Mouse (Mus musculus) lung, postnatal 0 days (tissue): ENCODE measurements around the gene Slc39a13. TPM values are rescaled to one million over a fixed set of nuclear protein-coding genes. Genes with fewer than 3 reads are reported as not detected.
A peak's percentile ranks its signal among the peaks of the same experiment; 100 is the strongest.

Experiments used
- ATAC-seq: fragments of 200-750 bp; cut with Nextera tagmentation; 2 replicates; pipeline ENCODE4 v1.8.0; 2017; ENCODE audit warnings: moderate library complexity
- DNase-seq: peaks from one replicate; pipeline ENCODE4 v3.0.0-alpha.2; 2016; ENCODE audit warnings: low spot score
- H3K27ac ChIP-seq: fragments of 300-500 bp; sonication (generic); 2 replicates; pipeline ENCODE4 v1.5.1; 2014; ENCODE audit warnings: antibody characterized with exemption, mild to moderate bottlenecking, low read length, mixed read lengths
- H3K27me3 ChIP-seq: fragments of 300-500 bp; sonication (generic); replicated peaks from 2 replicates; pipeline ENCODE4 v1.6.1; 2014; ENCODE audit warnings: low read length, mixed read lengths; ENCODE audit not compliant: insufficient read depth
- H3K36me3 ChIP-seq: fragments of 300-500 bp; sonication (generic); 2 replicates; pipeline ENCODE4 v1.6.1; 2014; ENCODE audit warnings: low read length, mixed read lengths; ENCODE audit not compliant: insufficient read depth
- H3K4me1 ChIP-seq: fragments of 300-500 bp; sonication (generic); 2 replicates; pipeline ENCODE4 v1.6.1; 2014; ENCODE audit warnings: antibody characterized with exemption, low read depth, low read length, mixed read lengths; ENCODE audit not compliant: insufficient read depth
- H3K4me2 ChIP-seq: fragments of 300-500 bp; sonication (generic); replicated peaks from 2 replicates; pipeline ENCODE4 v1.6.1; 2014; ENCODE audit warnings: low read depth, mild to moderate bottlenecking, low read length, moderate library complexity, mixed read lengths
- H3K4me3 ChIP-seq: fragments of 300-500 bp; sonication (generic); 2 replicates; pipeline ENCODE4 v1.5.1; 2014; ENCODE audit warnings: low read depth, low read length
- H3K9ac ChIP-seq: fragments of 300-500 bp; sonication (generic); replicated peaks from 2 replicates; pipeline ENCODE4 v1.6.1; 2014; ENCODE audit warnings: low read depth, mild to moderate bottlenecking
- H3K9me3 ChIP-seq: fragments of 300-500 bp; sonication (generic); 2 replicates; pipeline ENCODE4 v1.6.1; 2016; ENCODE audit warnings: low read length, mixed read lengths
- CTCF ChIP-seq: IDR thresholded peaks from 2 replicates; pipeline ENCODE4 v1.5.1; 2016; ENCODE audit warnings: antibody characterized with exemption, mild to moderate bottlenecking
- EP300 ChIP-seq: IDR thresholded peaks from 2 replicates; pipeline ENCODE4 v1.6.1; 2016; ENCODE audit warnings: antibody characterized with exemption, mild to moderate bottlenecking, control low read depth
- whole genome bisulfite sequencing: fragments of 180-500 bp; shearing (Covaris S2); extraction: QIAGEN DNeasy Blood & Tissue Kit; methylation state at CpG from one replicate; pipeline ENCODE4 v1.1.7; 2014; 5-methylcytosine and 5-hydroxymethylcytosine counted together
- polyA plus RNA-seq: library from polyadenylated mRNA; unstranded; fragments of >200 nt; fragmentation: Nextera tagmentation; extraction: Ambion mirVana; gene quantifications from 2 replicates; pipeline ENCODE4 v1.2.1, GENCODE M21; 2015

Gene Slc39a13
- polyA plus RNA-seq, 1 experiment from 2014 or later, result 32.6 TPM

DNA sequence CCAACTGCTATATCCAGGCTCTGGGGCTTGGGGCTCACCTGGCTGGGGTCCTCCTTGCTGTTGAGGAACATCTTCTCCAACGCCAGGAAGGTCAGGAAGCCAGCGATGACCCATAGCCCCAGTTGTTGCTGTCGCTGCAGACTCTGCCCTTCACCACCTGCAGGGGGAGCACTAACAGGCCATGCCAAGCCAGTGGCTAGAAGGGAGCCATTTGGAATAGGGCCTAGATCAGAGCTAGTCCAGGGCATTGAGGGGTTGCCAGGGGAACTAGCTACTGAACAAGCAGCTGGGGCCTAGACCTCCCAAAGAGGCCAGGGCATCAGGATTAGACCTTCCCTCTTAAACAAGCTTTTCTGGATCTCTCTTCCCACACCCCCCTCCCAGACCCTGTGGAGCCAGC is 4.7 kb downstream of the Slc39a13 start:
- no peak for TF ChIP-seq EP300
- TF ChIP-seq CTCF, result peak; percentile 83
- Histone ChIP-seq H3K4me2 (no peak overlapping the region), H3K9ac (no peak overlapping the region), H3K4me3 (no peak overlapping the region), H3K27me3 (no peaks in the 10 kb centered on the region), H3K27ac (no peak overlapping the region), H3K4me1 (peaks cover 3% of the 10 kb centered on the region; the same call in 1 of the 2 replicates), H3K36me3 (peaks cover 10% of the 10 kb centered on the region), H3K9me3 (no peaks in the 10 kb centered on the region)
- ATAC-seq (no peak), DNase-seq (peak; percentile 62)
- 41% methylated on average over 3 of the region's 3 CpGs for WGBS

GRCm38 (mm10) chr2:91064211-91064610 is 6.0 kb downstream of the Slc39a13 start:
- no peak overlapping the region for H3K4me2 ChIP-seq
- peaks cover 17% of the 10 kb centered on the region for H3K36me3 ChIP-seq
- no peak overlapping the region for H3K9ac ChIP-seq
- WGBS, result 86% methylated on average over 6 of the region's 6 CpGs
- ATAC-seq, result no peak
- H3K4me1 ChIP-seq, result peaks cover 3% of the 10 kb centered on the region; the same call in 1 of the 2 replicates
- H3K27ac ChIP-seq, result no peak overlapping the region
- H3K27me3 ChIP-seq, result no peaks in the 10 kb centered on the region
- no peaks in the 10 kb centered on the region for H3K9me3 ChIP-seq
- no peak for TF ChIP-seq EP300
- H3K4me3 ChIP-seq, result no peak overlapping the region
- no peak for DNase-seq

DNA sequence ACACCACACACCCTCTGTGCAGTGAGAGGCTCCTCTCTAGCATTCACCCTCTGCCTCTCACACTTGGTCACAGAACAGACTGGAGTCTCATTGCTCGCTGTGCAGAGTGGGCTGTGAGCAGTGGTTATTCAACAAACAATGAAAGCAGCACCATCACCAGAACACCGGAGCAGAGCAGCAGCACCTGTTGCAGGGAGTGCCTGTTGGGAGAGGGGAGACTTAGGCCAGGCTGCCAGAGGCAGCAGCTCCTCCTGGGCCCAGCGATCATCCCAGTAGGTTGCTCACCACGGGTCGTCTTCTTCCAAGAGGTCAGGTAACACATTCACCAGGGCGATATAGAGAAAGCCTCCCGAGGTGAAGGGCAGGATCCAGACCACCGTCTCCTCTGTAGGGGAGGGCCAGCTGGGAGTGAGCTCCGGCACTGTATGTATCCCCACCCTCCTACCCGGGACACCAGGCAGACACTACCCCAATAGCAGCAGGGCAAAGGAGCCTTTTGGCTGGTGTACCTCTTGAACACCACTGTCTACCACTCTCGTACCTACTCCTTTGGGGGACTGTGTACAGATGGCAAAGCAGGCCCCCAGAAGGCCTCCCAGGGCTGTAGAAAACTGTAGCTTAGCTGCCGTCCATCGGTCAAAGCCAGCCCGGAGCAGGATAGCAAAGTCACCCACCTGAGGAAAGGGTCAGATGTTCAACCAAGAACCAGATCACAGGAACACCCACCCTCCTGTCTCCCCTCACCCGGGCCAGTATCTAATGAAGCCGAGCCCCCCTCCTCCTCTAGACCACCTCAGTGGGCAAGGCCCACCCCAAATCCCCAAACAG is 7.2 kb downstream of the Slc39a13 start:
- TF ChIP-seq CTCF, result no peak
- no peak for TF ChIP-seq EP300
- 92% methylated on average over 16 of the region's 16 CpGs for WGBS
- H3K4me1 ChIP-seq, result no peaks in the 10 kb centered on the region
- H3K27ac ChIP-seq, result no peak overlapping the region
- H3K4me3 ChIP-seq, result no peak overlapping the region
- no peak overlapping the region for H3K4me2 ChIP-seq
- DNase-seq (no peak), ATAC-seq (no peak)
- H3K9me3 ChIP-seq, result no peaks in the 10 kb centered on the region
- H3K27me3 ChIP-seq, result no peaks in the 10 kb centered on the region
- H3K9ac ChIP-seq, result no peak overlapping the region
- H3K36me3 ChIP-seq, result peaks cover 27% of the 10 kb centered on the region

GRCm38 (mm10) chr2:91061849-91062481 is 8.3 kb downstream of the Slc39a13 start:
- no peak overlapping the region; the same call in 1 of the 2 replicates for H3K27ac ChIP-seq
- no peak overlapping the region for H3K4me3 ChIP-seq
- TF ChIP-seq CTCF (no peak), EP300 (no peak)
- no peaks in the 10 kb centered on the region for H3K27me3 ChIP-seq
- WGBS, result 69% methylated on average over 6 of the region's 6 CpGs
- H3K9ac ChIP-seq, result no peak overlapping the region
- H3K4me1 ChIP-seq, result no peaks in the 10 kb centered on the region
- no peak overlapping the region for H3K4me2 ChIP-seq
- peak; percentile 44 for DNase-seq
- ATAC-seq, result peak; percentile 51
- H3K9me3 ChIP-seq, result no peaks in the 10 kb centered on the region
- H3K36me3 ChIP-seq, result peaks cover 37% of the 10 kb centered on the region

DNA sequence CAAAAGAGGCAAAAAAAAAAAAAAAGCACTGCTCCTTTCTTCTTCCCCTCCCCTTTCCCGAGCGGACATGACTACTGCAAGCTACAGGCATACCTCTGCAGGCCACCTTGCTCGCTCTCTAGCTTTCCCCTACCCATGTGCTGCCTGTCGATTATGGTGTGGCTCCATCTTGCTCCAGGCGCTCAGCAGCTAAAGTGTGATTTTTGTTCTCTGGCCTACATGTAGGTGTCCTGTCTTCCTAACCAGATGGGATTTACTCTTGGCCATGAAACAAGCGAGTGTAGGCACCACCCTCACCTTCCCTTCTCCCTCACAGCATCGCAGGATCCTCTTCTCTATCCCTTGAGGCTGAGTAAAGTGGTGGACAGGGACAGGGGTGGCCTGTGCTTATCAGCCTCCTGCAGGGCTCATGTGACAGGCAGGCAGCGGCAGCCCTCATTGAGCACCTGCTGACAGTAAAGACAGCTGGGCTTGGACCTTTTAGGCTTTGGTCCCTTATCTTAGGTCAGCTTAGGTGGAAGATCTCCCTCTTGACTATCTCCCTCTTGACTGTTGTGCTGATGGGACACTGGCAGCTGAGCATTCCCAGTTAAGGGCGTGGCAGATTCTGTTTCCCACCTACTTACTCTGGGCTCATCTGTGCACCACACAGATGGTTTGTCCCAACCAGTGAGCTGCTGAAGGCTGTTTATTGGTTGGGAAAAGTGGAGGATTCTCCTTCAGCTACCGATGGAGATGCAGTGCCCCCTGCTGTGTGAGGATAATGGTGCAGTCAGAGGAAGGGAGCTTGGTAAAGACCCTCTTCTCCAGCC is 9.5 kb downstream of the Slc39a13 start:
- H3K4me1 ChIP-seq, result no peaks in the 10 kb centered on the region
- peak; percentile 37 for DNase-seq
- WGBS, result 76% methylated on average over 10 of the region's 10 CpGs
- H3K27ac ChIP-seq, result no peak overlapping the region
- H3K4me3 ChIP-seq, result no peak overlapping the region
- H3K27me3 ChIP-seq, result no peaks in the 10 kb centered on the region
- ATAC-seq, result peak; percentile 43
- H3K9ac ChIP-seq, result no peak overlapping the region
- H3K9me3 ChIP-seq, result no peaks in the 10 kb centered on the region
- peak; percentile 82 for TF ChIP-seq CTCF
- TF ChIP-seq EP300, result no peak
- H3K36me3 ChIP-seq, result peaks cover 49% of the 10 kb centered on the region
- H3K4me2 ChIP-seq, result no peak overlapping the region

GRCm38 (mm10) chr2:91059376-91059775 is 10.8 kb downstream of the Slc39a13 start:
- ATAC-seq, result no peak

More at GRCm38 (mm10) chr2:91059376-91059775, 10.8 kb downstream of the Slc39a13 start:
- Histone ChIP-seq H3K4me3 (no peak overlapping the region), H3K4me1 (peaks cover 6% of the 10 kb centered on the region), H3K27ac (no peak overlapping the region), H3K4me2 (no peak overlapping the region), H3K9ac (no peak overlapping the region), H3K9me3 (no peaks in the 10 kb centered on the region), H3K27me3 (no peaks in the 10 kb centered on the region), H3K36me3 (peaks cover 55% of the 10 kb centered on the region)
- no peak for TF ChIP-seq EP300
- no peak for TF ChIP-seq CTCF
- no peak for DNase-seq
- 94% methylated on average over 2 of the region's 2 CpGs for WGBS
